Mouse (Mus musculus) hindbrain, postnatal 0 days (tissue): ENCODE data around the gene Trem1. TPM values are rescaled to one million over a fixed set of nuclear protein-coding genes. Genes with fewer than 3 reads are reported as not detected.

Experiments used
- ATAC-seq: fragments of 200-750 bp; cut with Nextera tagmentation; 2 replicates; pipeline ENCODE4 v1.8.0; 2017; ENCODE audit warnings: mild to moderate bottlenecking, moderate TSS enrichment, moderate library complexity
- DNase-seq: peaks from one replicate; pipeline ENCODE4 v3.0.0-alpha.2; 2015; ENCODE audit warnings: low spot score
- H3K27ac ChIP-seq: fragments of 300-500 bp; sonication (generic); 2 replicates; pipeline ENCODE4 v1.5.1; 2014; ENCODE audit warnings: mild to moderate bottlenecking
- H3K27me3 ChIP-seq: fragments of 300-500 bp; sonication (generic); 2 replicates; pipeline ENCODE4 v1.6.1; 2014; ENCODE audit warnings: low read length, mixed read lengths; ENCODE audit not compliant: insufficient read depth
- H3K36me3 ChIP-seq: fragments of 300-500 bp; sonication (generic); 2 replicates; pipeline ENCODE4 v1.6.1; 2014; ENCODE audit warnings: low read length, mixed read lengths; ENCODE audit not compliant: insufficient read depth
- H3K4me1 ChIP-seq: fragments of 300-500 bp; sonication (generic); 2 replicates; pipeline ENCODE4 v1.6.1; 2014; ENCODE audit warnings: antibody characterized with exemption, low read length, mixed read lengths; ENCODE audit not compliant: insufficient read depth
- H3K4me2 ChIP-seq: fragments of 300-500 bp; sonication (generic); 2 replicates; pipeline ENCODE4 v1.6.1; 2014; ENCODE audit warnings: low read depth, mild to moderate bottlenecking, low read length, moderate library complexity, mixed read lengths
- H3K4me3 ChIP-seq: fragments of 300-500 bp; sonication (generic); 2 replicates; pipeline ENCODE4 v1.5.1; 2014; ENCODE audit warnings: low read length
- H3K9ac ChIP-seq: fragments of 300-500 bp; sonication (generic); replicated peaks from 2 replicates; pipeline ENCODE4 v1.6.1; 2014; ENCODE audit warnings: mild to moderate bottlenecking, low read length, moderate library complexity, mixed read lengths
- H3K9me3 ChIP-seq: fragments of 300-500 bp; sonication (generic); 2 replicates; pipeline ENCODE4 v1.6.1; 2016; ENCODE audit warnings: low read length, mixed read lengths
- CTCF ChIP-seq: IDR thresholded peaks from 2 replicates; pipeline ENCODE4 v1.5.1; 2016; ENCODE audit warnings: antibody characterized with exemption, control low read depth, low read depth
- WGBS: fragments of 180-500 bp; shearing (Covaris S2); extraction: QIAGEN DNeasy Blood & Tissue Kit; methylation state at CpG from one replicate; pipeline ENCODE4 v1.1.7; 2014; 5-methylcytosine and 5-hydroxymethylcytosine counted together
- polyA plus RNA-seq: library from polyadenylated mRNA; unstranded; fragments of >200 nt; fragmentation: Nextera tagmentation; extraction: Ambion mirVana; gene quantifications from 2 replicates; pipeline ENCODE4 v1.2.1, GENCODE M21; 2015
- total RNA-seq: library from RNA; depleted of rRNA; stranded (reverse); fragments of >200 nt; gene quantifications from 2 replicates; pipeline ENCODE4 v1.2.3, GENCODE M21; 2014

The Trem1 gene
- total and polyA plus RNA-seq, 2 experiments from 2014 or later, result 0.09 TPM; not detected in 1

DNA sequence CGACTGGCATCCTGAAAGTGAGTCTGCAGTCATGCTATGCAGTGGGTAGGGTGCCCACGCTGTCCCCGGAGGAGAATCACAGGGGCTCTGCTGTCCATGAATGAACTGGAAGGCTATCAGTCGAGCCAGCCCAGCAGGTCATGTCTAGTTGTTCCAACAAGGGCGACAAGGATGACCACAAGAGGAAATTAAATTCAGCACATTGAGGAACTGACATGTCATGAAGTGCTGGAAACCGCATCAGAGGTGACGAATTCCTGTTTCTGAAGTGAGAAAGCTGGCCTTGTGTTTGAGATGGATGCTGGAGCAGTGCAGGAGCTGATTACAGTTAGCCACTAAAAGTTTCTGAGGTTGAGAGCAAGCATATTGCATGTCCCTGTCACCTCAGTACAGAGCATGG is 1.9 kb upstream of the Trem1 start:
- Histone ChIP-seq H3K4me1 (no peaks in the 10 kb centered on the region), H3K9ac (no peak overlapping the region), H3K27me3 (no peaks in the 10 kb centered on the region), H3K4me3 (no peak overlapping the region), H3K9me3 (no peaks in the 10 kb centered on the region), H3K27ac (no peak overlapping the region), H3K4me2 (no peak overlapping the region), H3K36me3 (no peaks in the 10 kb centered on the region)
- no peak for TF ChIP-seq CTCF
- 86% methylated on average over 7 of the region's 7 CpGs for WGBS
- no peak for DNase-seq
- no peak for ATAC-seq

DNA sequence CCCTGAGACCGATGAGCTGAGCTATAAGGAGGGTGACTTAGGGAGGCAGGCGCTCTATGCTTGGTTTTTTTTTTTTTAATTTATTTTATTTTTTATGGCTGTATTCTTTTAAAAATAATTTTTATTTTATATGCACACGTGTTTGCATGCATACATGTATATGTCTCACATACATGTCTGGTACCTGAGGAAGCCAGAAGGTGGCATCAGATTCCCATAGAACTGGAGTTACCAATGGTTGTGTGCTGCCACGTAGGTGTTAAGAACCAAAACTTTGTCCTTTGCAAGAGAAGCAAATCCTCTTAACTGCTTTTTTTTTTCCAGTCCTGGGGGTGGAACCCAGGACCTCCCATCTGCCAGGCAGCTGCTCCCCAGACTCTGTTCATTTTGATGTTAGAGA is 1.2 kb downstream of the Trem1 start:
- ATAC-seq (no peak), DNase-seq (no peak)
- H3K4me3 ChIP-seq, result no peak overlapping the region
- no peaks in the 10 kb centered on the region for H3K27me3 ChIP-seq
- H3K4me1 ChIP-seq, result no peaks in the 10 kb centered on the region
- TF ChIP-seq CTCF, result no peak
- H3K36me3 ChIP-seq, result no peaks in the 10 kb centered on the region
- H3K27ac ChIP-seq, result no peak overlapping the region
- 92% methylated on average over 4 of the region's 4 CpGs for WGBS
- H3K4me2 ChIP-seq, result no peak overlapping the region
- H3K9me3 ChIP-seq, result no peaks in the 10 kb centered on the region
- no peak overlapping the region for H3K9ac ChIP-seq

- Histone ChIP-seq H3K27ac (no peak overlapping the region), H3K9me3 (no peaks in the 10 kb centered on the region), H3K36me3 (no peaks in the 10 kb centered on the region), H3K9ac (no peak overlapping the region), H3K4me1 (no peaks in the 10 kb centered on the region), H3K4me3 (no peak overlapping the region), H3K4me2 (no peak overlapping the region), H3K27me3 (no peaks in the 10 kb centered on the region)
- WGBS, result 75% methylated on average over 5 of the region's 5 CpGs
- DNase-seq (no peak), ATAC-seq (no peak)
- no peak for TF ChIP-seq CTCF
These were observed 2.0 kb downstream of the Trem1 start for GRCm38 (mm10) chr17:48234550-48234949.

DNA sequence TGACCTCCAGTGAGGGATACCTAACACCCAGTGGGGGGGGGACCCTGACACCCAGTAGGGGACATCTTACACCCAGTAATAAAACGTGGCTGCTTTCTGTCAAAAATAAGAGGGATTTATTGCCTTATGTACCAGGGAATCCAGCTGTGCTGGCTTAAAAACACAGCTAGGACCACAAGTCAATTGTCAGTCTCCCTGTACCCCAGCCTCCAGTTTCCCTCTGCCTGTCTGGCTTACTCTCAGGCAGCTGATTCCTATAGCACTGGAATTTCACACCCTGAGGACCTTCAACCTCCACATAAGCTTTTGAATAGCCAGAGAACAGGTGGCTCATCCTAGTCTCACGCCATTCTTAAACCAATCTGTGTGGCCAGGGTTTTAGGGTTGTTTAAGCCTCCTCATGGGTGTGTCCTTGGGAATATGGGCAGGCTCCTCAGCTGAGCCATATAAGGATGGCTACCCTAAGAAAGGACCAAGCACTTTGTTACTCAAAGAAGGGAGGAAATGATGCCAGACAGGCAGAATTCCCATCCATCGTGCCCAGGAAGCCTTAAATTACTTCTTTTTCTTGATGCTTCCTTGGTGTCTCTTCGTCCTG is 3.3 kb downstream of the Trem1 start:
- Histone ChIP-seq H3K4me1 (no peaks in the 10 kb centered on the region), H3K9ac (no peak overlapping the region), H3K27ac (no peak overlapping the region), H3K27me3 (no peaks in the 10 kb centered on the region), H3K9me3 (no peaks in the 10 kb centered on the region), H3K36me3 (no peaks in the 10 kb centered on the region), H3K4me3 (no peak overlapping the region), H3K4me2 (no peak overlapping the region)
- TF ChIP-seq CTCF, result no peak
- WGBS, result 62% methylated on average over 4 of the region's 4 CpGs
- DNase-seq, result no peak
- no peak for ATAC-seq

DNA sequence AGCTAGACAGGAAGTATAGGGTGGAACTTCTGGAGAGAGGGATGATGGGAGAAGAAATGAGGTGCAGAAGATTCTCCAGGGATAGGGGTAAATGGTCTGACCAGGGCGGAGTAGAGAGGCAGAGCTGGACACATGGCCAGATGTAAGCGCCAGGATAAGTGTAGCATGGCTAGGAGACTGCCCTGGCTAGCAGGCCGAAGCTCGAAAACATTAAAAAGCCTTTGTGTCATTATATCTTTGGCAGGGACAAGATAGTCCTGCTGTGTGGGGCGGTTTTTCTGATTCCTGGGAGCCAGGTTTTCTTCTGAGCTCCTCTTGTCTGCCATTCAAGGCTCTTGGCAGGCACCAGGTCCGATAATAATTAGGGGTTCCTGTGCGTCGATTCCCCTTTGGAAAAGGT is 5.1 kb downstream of the Trem1 start:
- no peak for TF ChIP-seq CTCF
- DNase-seq, result no peak
- Histone ChIP-seq H3K27ac (no peak overlapping the region), H3K36me3 (no peaks in the 10 kb centered on the region), H3K4me1 (no peaks in the 10 kb centered on the region), H3K4me3 (no peak overlapping the region), H3K9ac (no peak overlapping the region), H3K9me3 (no peaks in the 10 kb centered on the region), H3K27me3 (no peaks in the 10 kb centered on the region), H3K4me2 (no peak overlapping the region)
- no peak for ATAC-seq
- 83% methylated on average over 8 of the region's 8 CpGs for WGBS

- ATAC-seq (no peak), DNase-seq (no peak)
- Histone ChIP-seq H3K27me3 (no peaks in the 10 kb centered on the region), H3K9ac (no peak within 1 kb of the TSS), H3K4me2 (no peak within 1 kb of the TSS), H3K36me3 (no peaks in the 10 kb centered on the region), H3K4me3 (no peak within 1 kb of the TSS), H3K9me3 (no peaks in the 10 kb centered on the region), H3K4me1 (no peaks in the 10 kb centered on the region), H3K27ac (no peak within 1 kb of the TSS)
- no peak for TF ChIP-seq CTCF
- 76% methylated on average over 11 of the region's 11 CpGs for WGBS
These were observed 14.8 kb downstream of the Trem1 start, which contains the start of gene Trem3 for GRCm38 (mm10) chr17:48247221-48247928. Gene Trem3 (plus strand): TSS chr17:48247777.

DNA sequence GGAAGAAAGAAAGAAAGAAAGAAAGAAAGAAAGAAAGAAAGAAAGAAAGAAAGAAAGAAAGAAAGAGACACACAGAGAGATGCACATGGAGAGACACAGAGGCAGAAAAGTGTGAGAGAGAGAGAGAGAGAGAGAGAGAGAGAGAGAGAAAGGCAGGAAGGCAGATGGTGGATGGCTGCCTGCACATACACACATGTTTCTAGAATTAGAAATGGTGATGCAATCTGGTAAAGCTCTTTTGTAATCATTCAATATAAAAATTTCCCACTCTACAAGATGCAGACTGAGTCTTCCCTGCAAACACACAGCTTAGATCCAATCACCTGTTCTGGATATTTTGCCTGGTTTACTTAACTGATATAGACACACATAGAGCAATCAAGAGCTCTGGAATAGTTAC is 16.5 kb downstream of the Trem1 start:
- Histone ChIP-seq H3K9me3 (no peaks in the 10 kb centered on the region), H3K4me1 (no peaks in the 10 kb centered on the region), H3K4me3 (no peak overlapping the region), H3K27ac (no peak overlapping the region), H3K36me3 (no peaks in the 10 kb centered on the region), H3K9ac (no peak overlapping the region), H3K27me3 (no peaks in the 10 kb centered on the region), H3K4me2 (no peak overlapping the region)
- TF ChIP-seq CTCF, result no peak
- ATAC-seq (no peak), DNase-seq (no peak)
